In genomic region chr4:118527335-118527681, GRCm38 (mm10) we compare ENCODE assay signal across 13 mouse cellular contexts. TPM values are rescaled to one million over a fixed set of nuclear protein-coding genes. Genes with fewer than 3 reads are reported as not detected.
A peak's percentile ranks its signal among the peaks of the same experiment; 100 is the strongest.
DNase-seq lines count a peak whose midpoint lies in the region; ATAC-seq and TF ChIP-seq lines count a peak whose summit lies in the region.
"Had no signal": no experiment of that assay in that cellular context is flagged by ENCODE, and none has a peak within 500 bp of the region (broad histone marks: within the 10 kb centered on the region; RNA-seq: fewer than 3 reads in every experiment).

No protein-coding gene starts in this region.

- WGBS in heart, embryonic 10.5 days, result 37% methylated on average over 5 of the region's 5 CpGs
- WGBS in lung, embryonic 16.5 days, result 30% methylated on average over 5 of the region's 5 CpGs
- WGBS in intestine, postnatal 0 days, result 14% methylated on average over 5 of the region's 5 CpGs
- 37% methylated on average over 5 of the region's 5 CpGs for WGBS in stomach, embryonic 15.5 days

- H3K4me1 ChIP-seq in heart, embryonic 10.5 days, result peaks cover 15% of the 10 kb centered on the region
- no peaks in the 10 kb centered on the region for H3K4me1 ChIP-seq in lung, embryonic 16.5 days (replicated peaks; ENCODE audit: control insufficient read depth, insufficient read depth, low read length)
- peaks cover 11% of the 10 kb centered on the region; the same call in 1 of the 2 replicates for H3K4me1 ChIP-seq in intestine, postnatal 0 days (replicated peaks; ENCODE audit: control insufficient read depth, insufficient read depth, low read length)
- H3K4me1 ChIP-seq in stomach, embryonic 15.5 days, result no peaks in the 10 kb centered on the region

- peak overlapping the region; percentile 53 for H3K9ac ChIP-seq in lung, embryonic 16.5 days (ENCODE audit: low read length)
- H3K9ac ChIP-seq in intestine, postnatal 0 days (ENCODE audit: low read depth, low read length), result peak overlapping the region; percentile 46
- no peak overlapping the region for H3K9ac ChIP-seq in stomach, embryonic 15.5 days
- H3K9ac ChIP-seq: forebrain, embryonic 12.5 days; heart, embryonic 13.5 days had no signal

- no peaks in the 10 kb centered on the region for H3K36me3 ChIP-seq in heart, embryonic 10.5 days
- no peaks in the 10 kb centered on the region for H3K36me3 ChIP-seq in lung, embryonic 16.5 days (ENCODE audit: control insufficient read depth, insufficient read depth, low read length)
- H3K36me3 ChIP-seq in intestine, postnatal 0 days (ENCODE audit: control insufficient read depth, insufficient read depth), result peaks cover 6% of the 10 kb centered on the region; the same call in 1 of the 2 replicates
- no peaks in the 10 kb centered on the region for H3K36me3 ChIP-seq in stomach, embryonic 15.5 days
- H3K36me3 ChIP-seq: forebrain, embryonic 12.5 days; heart, embryonic 13.5 days had no signal

- no peak for DNase-seq in heart, embryonic 10.5 days (ENCODE audit: low spot score)
- DNase-seq in heart, adult 9 months (ENCODE audit: low spot score in 2 of 2), result no peak
- no peak for DNase-seq in lung, adult 18-20 months
- no peak for DNase-seq in right cerebral cortex, postnatal 14 days
- DNase-seq: adrenal gland, adult 2 months; cerebellum, postnatal 36 days had no signal

- peaks cover 13% of the 10 kb centered on the region; the same call in 1 of the 2 replicates for H3K27me3 ChIP-seq in heart, embryonic 10.5 days (ENCODE audit: insufficient read depth, poor library complexity, severe bottlenecking)
- H3K27me3 ChIP-seq in lung, embryonic 16.5 days (ENCODE audit: control insufficient read depth, insufficient read depth, low read depth, low read length), result no peaks in the 10 kb centered on the region
- no peaks in the 10 kb centered on the region for H3K27me3 ChIP-seq in intestine, postnatal 0 days (replicated peaks; ENCODE audit: control insufficient read depth, insufficient read depth, low read length)
- H3K27me3 ChIP-seq in stomach, embryonic 15.5 days (replicated peaks), result no peaks in the 10 kb centered on the region
- H3K27me3 ChIP-seq: forebrain, embryonic 12.5 days had no signal

- ATAC-seq in lung, embryonic 16.5 days (ENCODE audit: low read depth), result peak; percentile 48; the same call in 1 of the 2 replicates
- peak; percentile 31 for ATAC-seq in intestine, postnatal 0 days
- ATAC-seq in stomach, embryonic 15.5 days (ENCODE audit: insufficient read depth, low FRiP score, low read depth), result no peak
- no peak for ATAC-seq in activated CD4-positive, CD25-positive, alpha-beta regulatory T cell, adult 4 months
- ATAC-seq: hindbrain, embryonic 16.5 days had no signal

- H3K27ac ChIP-seq in heart, embryonic 10.5 days, result 0 out of 2 replicates have a peak overlapping the region, but pooled peaks have one; percentile 10
- 0 out of 2 replicates have a peak overlapping the region, but pooled peaks have one; percentile 15 for H3K27ac ChIP-seq in lung, embryonic 16.5 days (ENCODE audit: low read length)
- H3K27ac ChIP-seq in intestine, postnatal 0 days (ENCODE audit: low read depth, low read length), result peak overlapping the region; percentile 94
- peak overlapping the region; percentile 72 for H3K27ac ChIP-seq in stomach, embryonic 15.5 days
- H3K27ac ChIP-seq: forebrain, embryonic 12.5 days; heart, embryonic 13.5 days had no signal

- H3K9me3 ChIP-seq in heart, embryonic 10.5 days, result no peaks in the 10 kb centered on the region
- no peaks in the 10 kb centered on the region for H3K9me3 ChIP-seq in lung, embryonic 16.5 days (ENCODE audit: control insufficient read depth, low read length)
- H3K9me3 ChIP-seq in intestine, postnatal 0 days (ENCODE audit: control insufficient read depth), result no peaks in the 10 kb centered on the region
- no peaks in the 10 kb centered on the region for H3K9me3 ChIP-seq in stomach, embryonic 15.5 days
- H3K9me3 ChIP-seq: forebrain, embryonic 12.5 days; heart, embryonic 13.5 days had no signal

- TF ChIP-seq CTCF in intestine, postnatal 0 days (IDR thresholded peaks at IDR 0.05; ENCODE audit: low read depth), result no peak

- peak overlapping the region; percentile 49 for H3K4me2 ChIP-seq in lung, embryonic 16.5 days (ENCODE audit: low read depth, low read length)
- H3K4me2 ChIP-seq in intestine, postnatal 0 days (replicated peaks; ENCODE audit: low read depth), result peak overlapping the region; percentile 67
- peak overlapping the region; percentile 43 for H3K4me2 ChIP-seq in stomach, embryonic 15.5 days
- H3K4me2 ChIP-seq: forebrain, embryonic 12.5 days; heart, embryonic 13.5 days had no signal

- H3K4me3 ChIP-seq in heart, embryonic 10.5 days, result no peak overlapping the region
- peak overlapping the region; percentile 41 for H3K4me3 ChIP-seq in lung, embryonic 16.5 days (ENCODE audit: low read length)
- H3K4me3 ChIP-seq in intestine, postnatal 0 days (ENCODE audit: low read depth, low read length), result peak overlapping the region; percentile 46
- H3K4me3 ChIP-seq in stomach, embryonic 15.5 days (replicated peaks), result peak overlapping the region; percentile 35
- H3K4me3 ChIP-seq: forebrain, embryonic 12.5 days; heart, embryonic 13.5 days had no signal

RNA-seq across cellular contexts. Expression of gene 2610528J11Rik, which starts 0.5 kb away (rescaled TPM):
- polyA plus RNA-seq in heart, embryonic 10.5 days (2016; fragmentation: Nextera tagmentation; extraction: Ambion mirVana), result 0.70 and 1.7 TPM in 2 replicates
- polyA plus RNA-seq in lung, embryonic 16.5 days (2015; fragmentation: Nextera tagmentation; extraction: Ambion mirVana), result 18.8 and 21.1 TPM in 2 replicates
- polyA plus RNA-seq in intestine, postnatal 0 days (2015; fragmentation: Nextera tagmentation; extraction: Ambion mirVana), result 119 TPM in 2 replicates
- 30.4 and 33.8 TPM in 2 replicates for polyA plus RNA-seq in stomach, embryonic 15.5 days (2015; fragmentation: Nextera tagmentation; extraction: Ambion mirVana)
- polyA plus RNA-seq in activated CD4-positive, CD25-positive, alpha-beta regulatory T cell, adult 4 months (2017; shearing (Covaris generic)), result not detected
- polyA plus RNA-seq: adrenal gland, adult 2 months; hindbrain, embryonic 16.5 days had no signal

RNA-seq across cellular contexts. Expression of gene Tmem125, which starts 16.5 kb away (rescaled TPM):
- 0.32 and 0.69 TPM in 2 replicates for polyA plus RNA-seq in heart, embryonic 10.5 days (2016; fragmentation: Nextera tagmentation; extraction: Ambion mirVana)
- polyA plus RNA-seq in lung, embryonic 16.5 days (2015; fragmentation: Nextera tagmentation; extraction: Ambion mirVana), result 8.0 and 8.4 TPM in 2 replicates
- polyA plus RNA-seq in intestine, postnatal 0 days (2015; fragmentation: Nextera tagmentation; extraction: Ambion mirVana), result 19.8 and 20.7 TPM in 2 replicates
- polyA plus RNA-seq in stomach, embryonic 15.5 days (2015; fragmentation: Nextera tagmentation; extraction: Ambion mirVana), result 8.7 and 10.1 TPM in 2 replicates
- not detected for polyA plus RNA-seq in activated CD4-positive, CD25-positive, alpha-beta regulatory T cell, adult 4 months (2017; shearing (Covaris generic))
- polyA plus RNA-seq: forebrain, embryonic 12.5 days had no signal

RNA-seq across cellular contexts. Expression of gene Tie1, which starts 37.4 kb away (rescaled TPM):
- polyA plus RNA-seq in heart, embryonic 10.5 days (2016; fragmentation: Nextera tagmentation; extraction: Ambion mirVana), result 36.5 and 54.4 TPM in 2 replicates
- 99.4 and 102 TPM in 2 replicates for polyA plus RNA-seq in lung, embryonic 16.5 days (2015; fragmentation: Nextera tagmentation; extraction: Ambion mirVana)
- 11.3 and 11.9 TPM in 2 replicates for polyA plus RNA-seq in intestine, postnatal 0 days (2015; fragmentation: Nextera tagmentation; extraction: Ambion mirVana)
- 20.6 and 22.9 TPM in 2 replicates for polyA plus RNA-seq in stomach, embryonic 15.5 days (2015; fragmentation: Nextera tagmentation; extraction: Ambion mirVana)
- polyA plus RNA-seq in activated CD4-positive, CD25-positive, alpha-beta regulatory T cell, adult 4 months (2017; shearing (Covaris generic)), result not detected

Comparison
In these comparisons a context has a peak if more than half of its experiments do, and no peak if none do; other contexts are left out.
1. H3K27ac ChIP-seq: peak in every context shown above with its lines; median percentile 94 in intestine, postnatal 0 days; 72 in stomach, embryonic 15.5 days; 15 in lung, embryonic 16.5 days; 10 in heart, embryonic 10.5 days.
2. ATAC-seq: peak in lung, embryonic 16.5 days (single experiment) and intestine, postnatal 0 days (single experiment); none in stomach, embryonic 15.5 days (single experiment) and activated CD4-positive, CD25-positive, alpha-beta regulatory T cell, adult 4 months (single experiment).
3. RNA of gene Tie1, which starts 37.4 kb away (polyA plus RNA-seq): 99.4 to 102 TPM in lung, embryonic 16.5 days, 36.5 to 54.4 TPM in heart, embryonic 10.5 days, 20.6 to 22.9 TPM in stomach, embryonic 15.5 days and 11.3 to 11.9 TPM in intestine, postnatal 0 days; not detected in activated CD4-positive, CD25-positive, alpha-beta regulatory T cell, adult 4 months; every median in the first group is over 10 times any median in the second.
4. Peak in every context shown above with its lines, with median percentiles within 50 percentile points of each other: H3K4me2 ChIP-seq.